Mouse (Mus musculus) liver, adult 2 months (tissue): ENCODE measurements around the gene Zfp526.

Experiments used
- CTCF ChIP-seq: fragments of 200-500 bp; IDR thresholded peaks from 2 replicates; pipeline ENCODE4 v1.5.1; 2011; ENCODE audit warnings: low read depth, low read length, control low read depth
- POLR2A ChIP-seq: fragments of 200-500 bp; IDR thresholded peaks from 2 replicates; pipeline ENCODE4 v1.6.1; 2011; ENCODE audit warnings: low read length, control low read depth; ENCODE audit not compliant: insufficient read depth; ENCODE audit errors: extremely low read depth

DNA sequence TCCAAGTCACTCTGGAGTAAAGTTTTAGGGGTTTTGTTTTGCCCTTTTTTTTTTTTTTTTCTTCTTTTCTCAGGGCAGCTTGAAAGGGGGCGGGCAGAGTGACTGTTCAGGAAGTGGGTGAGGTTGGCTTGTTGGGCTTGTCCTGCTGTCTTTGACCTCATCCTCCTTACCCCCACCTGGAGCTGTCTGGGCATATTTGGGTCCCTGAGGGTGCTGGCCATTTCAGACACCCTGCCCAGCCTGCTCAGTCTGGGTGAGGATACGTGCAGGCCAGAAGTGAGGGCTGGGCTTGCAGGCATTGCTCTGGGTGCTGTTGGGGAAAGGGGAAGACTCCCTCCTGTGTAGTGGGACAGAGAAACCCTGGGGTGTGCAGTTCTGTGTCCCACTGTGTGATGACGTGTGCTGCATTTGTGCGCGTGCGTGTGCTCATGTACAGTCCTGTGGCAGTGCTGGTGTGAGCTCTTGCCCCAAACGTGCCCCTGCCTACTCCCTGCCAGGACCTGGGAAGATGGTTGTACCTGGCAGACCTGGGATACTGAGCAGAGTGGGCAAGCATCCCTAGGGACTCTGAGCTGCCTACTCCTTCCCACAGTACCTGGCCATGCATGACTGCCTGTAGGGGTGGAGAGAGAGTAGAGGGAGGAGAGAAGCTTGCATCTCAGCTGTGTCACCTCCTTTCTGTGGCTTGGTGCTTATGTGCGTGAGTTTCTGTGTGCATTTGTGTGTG, 48.5 kb downstream of the Zfp526 start:
- TF ChIP-seq CTCF (no peak), POLR2A (no peak)
